Mouse (Mus musculus) liver, adult 2 months (tissue): Measurements from ENCODE around the gene Grb2. TPM values are rescaled to one million over a fixed set of nuclear protein-coding genes. Genes with fewer than 3 reads are reported as not detected.
"Not testable (repeated sequence)": the region's sequence is repeated elsewhere in the genome, so short reads cannot be mapped to it uniquely, and the experiment has no call there.

Experiments
- DNase-seq: peaks from one replicate; pipeline ENCODE4 v3.0.0-alpha.2; 2011; ENCODE audit warnings: low read depth, low spot score; ENCODE audit errors: extremely low read depth
- H3K27ac ChIP-seq: fragments of 200-500 bp; replicated peaks from 2 replicates; pipeline ENCODE4 v1.5.1; 2012; ENCODE audit warnings: low read depth, mild to moderate bottlenecking, control low read depth, inconsistent platforms, low read length; ENCODE audit not compliant: insufficient read depth
- H3K27me3 ChIP-seq: fragments of 200-500 bp; 2 replicates; pipeline ENCODE4 v1.6.1; 2012; ENCODE audit warnings: mild to moderate bottlenecking, moderate library complexity, low read length, inconsistent platforms; ENCODE audit not compliant: control insufficient read depth, insufficient read depth
- H3K36me3 ChIP-seq: fragments of 200-500 bp; 2 replicates; pipeline ENCODE4 v1.6.1; 2012; ENCODE audit warnings: low read length, inconsistent platforms; ENCODE audit not compliant: control insufficient read depth, insufficient read depth
- H3K4me1 ChIP-seq: fragments of 200-500 bp; 2 replicates; pipeline ENCODE4 v1.6.1; 2011; ENCODE audit warnings: low read length; ENCODE audit not compliant: control insufficient read depth, insufficient read depth
- H3K4me3 ChIP-seq: fragments of 200-500 bp; 2 replicates; pipeline ENCODE4 v1.5.1; 2011; ENCODE audit warnings: low read depth, mild to moderate bottlenecking, control low read depth, low read length, moderate library complexity; ENCODE audit not compliant: insufficient read depth
- H3K79me2 ChIP-seq: fragments of 200-500 bp; 2 replicates; pipeline ENCODE4 v1.6.1; 2012; ENCODE audit warnings: inconsistent platforms, mild to moderate bottlenecking, low read length, moderate library complexity; ENCODE audit not compliant: control insufficient read depth, insufficient read depth
- H3K9ac ChIP-seq: fragments of 200-500 bp; 2 replicates; pipeline ENCODE4 v1.6.1; 2012; ENCODE audit warnings: low read depth, mild to moderate bottlenecking, control low read depth, inconsistent platforms, low read length
- CTCF ChIP-seq: fragments of 200-500 bp; IDR thresholded peaks from 2 replicates; pipeline ENCODE4 v1.5.1; 2011; ENCODE audit warnings: low read depth, low read length, control low read depth
- POLR2A ChIP-seq: fragments of 200-500 bp; IDR thresholded peaks from 2 replicates; pipeline ENCODE4 v1.6.1; 2011; ENCODE audit warnings: low read length, control low read depth; ENCODE audit not compliant: insufficient read depth; ENCODE audit errors: extremely low read depth
- WGBS: fragments of 180-500 bp; shearing (Covaris S2); methylation state at CpG from one replicate; pipeline ENCODE4 v1.1.7; 2018; 5-methylcytosine and 5-hydroxymethylcytosine counted together
- polyA plus RNA-seq: library from polyadenylated mRNA; depleted of rRNA; stranded (reverse); fragments of >200 nt; gene quantifications from 2 replicates; pipeline ENCODE4 v1.2.3, GENCODE M21; 2012
- total RNA-seq: library from RNA; depleted of rRNA; stranded (reverse); fragments of >200 nt; gene quantifications from 2 replicates; pipeline ENCODE4 v1.2.3, GENCODE M21; 2014

The Grb2 gene
- total and polyA plus RNA-seq, 2 experiments, result 14.7 to 27.7 TPM

DNA sequence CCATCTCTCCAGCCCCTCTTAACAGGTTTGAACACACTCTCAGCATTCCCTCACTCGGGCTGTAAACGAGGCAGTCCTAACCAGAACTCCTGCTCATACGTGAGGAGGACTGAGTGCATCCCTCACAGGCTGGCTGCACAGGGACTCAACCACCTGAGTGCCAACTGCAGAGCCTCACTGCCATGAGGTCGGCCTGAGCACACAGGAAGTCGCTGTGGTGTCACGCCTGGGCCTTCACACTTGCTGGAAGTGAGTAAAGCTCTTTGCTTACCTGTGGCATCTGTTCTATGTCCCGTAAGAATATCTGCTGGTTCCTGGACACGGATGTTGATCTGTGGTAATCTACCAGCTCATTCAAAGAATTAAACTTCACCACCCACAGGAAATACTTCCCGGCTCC lies 62.0 kb downstream of the Grb2 start:
- no peaks in the 10 kb centered on the region for H3K4me1 ChIP-seq
- H3K27ac ChIP-seq, result no peak overlapping the region
- no peaks in the 10 kb centered on the region for H3K27me3 ChIP-seq
- no peak overlapping the region for H3K9ac ChIP-seq
- 95% methylated on average over 9 of the region's 9 CpGs for WGBS
- peaks cover 6% of the 10 kb centered on the region for H3K36me3 ChIP-seq
- DNase-seq, result no peak
- H3K79me2 ChIP-seq, result no peaks in the 10 kb centered on the region
- TF ChIP-seq POLR2A, result no peak
- no peak for TF ChIP-seq CTCF
- no peak overlapping the region for H3K4me3 ChIP-seq

DNA sequence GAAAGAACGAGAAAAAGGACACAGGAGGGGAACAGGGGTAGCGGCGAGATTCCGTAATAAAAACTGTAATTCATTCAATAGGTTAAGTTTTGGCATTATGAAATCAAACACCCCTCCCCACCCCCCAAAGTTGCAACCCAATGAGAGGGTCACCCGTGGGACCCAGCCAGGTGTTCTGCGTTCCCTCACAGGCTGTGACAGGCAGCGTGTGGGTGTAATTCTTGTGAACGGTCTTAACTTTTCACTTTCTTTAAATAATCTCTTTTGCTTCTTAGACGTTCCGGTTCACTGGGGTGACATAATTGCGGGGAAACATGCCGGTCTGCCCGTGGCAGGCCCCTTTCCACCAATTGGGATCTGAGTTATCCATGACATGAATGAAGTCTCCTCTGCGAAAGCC lies 62.9 kb downstream of the Grb2 start:
- not testable (repeated sequence) for H3K27me3 ChIP-seq, H3K9ac ChIP-seq, H3K27ac ChIP-seq, H3K36me3 ChIP-seq, H3K79me2 ChIP-seq, DNase-seq, H3K4me1 ChIP-seq, H3K4me3 ChIP-seq
- 91% methylated on average over 14 of the region's 14 CpGs for WGBS

DNA sequence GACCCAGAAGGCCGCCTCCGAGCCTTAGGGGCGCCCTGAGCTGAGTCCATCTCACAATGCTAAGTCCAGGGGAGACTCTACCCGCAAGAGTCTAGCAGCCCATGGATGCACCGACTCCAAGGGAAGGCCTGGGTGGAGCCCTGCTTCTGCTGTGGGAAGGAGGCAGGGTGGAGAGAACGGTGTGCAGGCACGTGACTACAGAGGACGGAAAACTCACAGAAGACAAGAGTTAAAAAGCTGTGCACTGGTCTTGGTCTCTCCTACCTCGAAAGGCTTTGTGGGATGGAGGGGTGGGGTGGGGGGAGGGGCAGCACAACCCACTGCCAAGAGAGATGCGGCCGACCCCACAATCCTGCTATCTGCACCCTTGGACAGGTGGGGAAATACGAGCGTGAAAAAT lies 64.1 kb downstream of the Grb2 start:
- H3K36me3 ChIP-seq, result peaks cover 2% of the 10 kb centered on the region; the same call in 1 of the 2 replicates

DNA sequence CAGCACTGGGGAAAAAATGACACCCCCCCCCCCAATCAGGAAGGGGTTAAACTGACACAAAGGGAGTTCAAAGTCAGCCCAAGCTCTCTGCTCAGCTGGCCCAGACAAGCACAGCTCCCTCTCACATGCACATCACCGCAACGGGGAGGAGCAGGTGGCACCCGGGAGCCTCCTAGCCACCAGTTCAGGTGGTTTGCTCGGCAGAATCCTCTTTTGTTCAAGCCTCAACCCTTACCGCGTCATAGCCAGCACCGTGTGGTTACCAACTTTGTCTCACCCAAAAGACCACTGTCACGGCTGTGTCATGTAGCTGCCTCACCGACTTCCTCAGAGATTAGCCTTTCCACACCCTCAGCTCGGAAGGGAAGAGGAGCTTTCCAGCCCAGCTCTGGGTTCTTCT lies 65.1 kb downstream of the Grb2 start:
- H3K4me3 ChIP-seq, result no peak overlapping the region
- WGBS, result 74% methylated on average over 10 of the region's 10 CpGs
- peaks cover 2% of the 10 kb centered on the region; the same call in 1 of the 2 replicates for H3K36me3 ChIP-seq
- H3K9ac ChIP-seq, result no peak overlapping the region
- H3K27me3 ChIP-seq, result no peaks in the 10 kb centered on the region
- no peaks in the 10 kb centered on the region for H3K4me1 ChIP-seq
- no peak overlapping the region for H3K27ac ChIP-seq
- DNase-seq, result no peak
- TF ChIP-seq POLR2A (no peak), CTCF (no peak)
- H3K79me2 ChIP-seq, result no peaks in the 10 kb centered on the region

More for the DNA sequence above, 64.1 kb downstream of the Grb2 start:
- 89% methylated on average over 13 of the region's 13 CpGs for WGBS
- no peaks in the 10 kb centered on the region for H3K79me2 ChIP-seq
- no peaks in the 10 kb centered on the region for H3K27me3 ChIP-seq
- H3K9ac ChIP-seq, result no peak overlapping the region
- no peak overlapping the region for H3K27ac ChIP-seq
- no peak for DNase-seq
- no peaks in the 10 kb centered on the region for H3K4me1 ChIP-seq
- TF ChIP-seq POLR2A (no peak), CTCF (no peak)
- no peak overlapping the region for H3K4me3 ChIP-seq

DNA sequence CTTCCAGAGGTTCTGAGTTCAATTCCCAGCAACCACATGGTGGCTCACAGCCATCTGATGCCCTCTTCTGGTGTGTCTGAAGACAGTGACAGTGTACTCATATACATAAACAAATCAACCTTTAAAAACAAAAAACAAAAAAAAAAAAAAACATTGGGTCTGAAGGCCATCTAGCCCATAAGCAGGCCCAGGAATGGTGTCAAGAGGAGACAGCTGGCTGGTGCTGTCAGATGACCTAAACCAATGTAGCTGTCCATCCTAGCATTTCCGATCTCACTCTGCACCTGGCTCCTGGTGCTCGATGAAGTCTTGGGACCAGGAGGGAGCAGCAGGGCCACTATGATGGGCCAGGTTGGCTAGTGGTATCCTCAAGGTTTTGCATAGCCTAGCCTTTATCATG lies 65.7 kb downstream of the Grb2 start:
- no peak for TF ChIP-seq POLR2A
- TF ChIP-seq CTCF, result no peak
- no peak overlapping the region for H3K27ac ChIP-seq

DNA sequence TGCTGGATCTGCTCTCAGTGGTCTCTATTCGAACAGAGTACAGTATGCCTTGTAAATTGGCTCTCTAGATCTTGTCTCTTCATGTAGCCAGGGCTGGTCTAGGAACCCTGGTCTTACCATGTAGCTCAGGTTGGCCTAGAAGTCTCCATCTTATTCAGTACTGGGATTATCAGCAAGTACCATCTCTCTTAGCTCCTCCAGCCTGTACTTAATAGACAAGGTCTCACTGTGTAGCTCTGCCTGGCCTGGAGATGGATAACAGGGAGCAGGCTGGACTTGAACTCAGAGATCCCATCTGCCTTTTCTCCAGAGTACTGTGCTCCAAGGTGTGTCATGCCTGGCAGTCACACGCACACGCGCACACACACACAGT lies 66.7 kb downstream of the Grb2 start:
- no peaks in the 10 kb centered on the region for H3K4me1 ChIP-seq
- no peaks in the 10 kb centered on the region for H3K79me2 ChIP-seq
- peaks cover 2% of the 10 kb centered on the region; the same call in 1 of the 2 replicates for H3K36me3 ChIP-seq
- no peak overlapping the region for H3K27ac ChIP-seq
- H3K4me3 ChIP-seq, result no peak overlapping the region
- DNase-seq, result no peak
- H3K27me3 ChIP-seq, result no peaks in the 10 kb centered on the region
- 88% methylated on average over 4 of the region's 4 CpGs for WGBS
- H3K9ac ChIP-seq, result no peak overlapping the region
- no peak for TF ChIP-seq CTCF
- no peak for TF ChIP-seq POLR2A

More for the DNA sequence above, 65.7 kb downstream of the Grb2 start:
- Histone ChIP-seq H3K79me2 (no peaks in the 10 kb centered on the region), H3K4me3 (no peak overlapping the region), H3K4me1 (no peaks in the 10 kb centered on the region), H3K27me3 (no peaks in the 10 kb centered on the region), H3K36me3 (peaks cover 2% of the 10 kb centered on the region; the same call in 1 of the 2 replicates), H3K9ac (no peak overlapping the region)
- WGBS, result 87% methylated on average over 2 of the region's 2 CpGs
- no peak for DNase-seq
